Mouse (Mus musculus): ENCODE results near the gene Fbxo3.
A peak's percentile ranks its signal among the peaks of the same experiment; 100 is the strongest.
"Not testable (repeated sequence)": the region's sequence is repeated elsewhere in the genome, so short reads cannot be mapped to it uniquely, and the experiment has no call there.

The Fbxo3 gene

GRCm38 (mm10) chr2:104038236-104038635, 10.7 kb downstream of the Fbxo3 start:
- DNase-seq, result no peak

DNA sequence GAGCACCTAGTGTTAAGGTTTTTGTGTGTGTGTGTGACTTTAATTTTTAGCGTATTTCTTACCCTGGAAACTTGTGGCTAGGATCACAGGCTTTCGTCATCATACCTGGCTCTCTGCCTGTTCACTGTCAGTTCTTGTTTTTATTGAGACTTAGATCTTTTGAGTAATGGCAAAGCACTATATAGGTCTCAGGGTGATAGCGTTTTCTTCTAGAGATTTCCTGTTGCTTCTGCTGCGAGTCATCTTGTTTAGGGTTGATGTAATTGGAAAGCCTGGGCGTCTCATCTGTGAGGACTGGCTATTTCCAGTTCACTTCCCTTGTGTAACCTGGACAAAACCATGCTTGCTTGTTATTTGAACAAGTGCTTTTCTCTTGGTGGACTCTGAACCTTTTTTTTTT, 14.1 kb downstream of the Fbxo3 start:
- DNase-seq, result no peak

DNA sequence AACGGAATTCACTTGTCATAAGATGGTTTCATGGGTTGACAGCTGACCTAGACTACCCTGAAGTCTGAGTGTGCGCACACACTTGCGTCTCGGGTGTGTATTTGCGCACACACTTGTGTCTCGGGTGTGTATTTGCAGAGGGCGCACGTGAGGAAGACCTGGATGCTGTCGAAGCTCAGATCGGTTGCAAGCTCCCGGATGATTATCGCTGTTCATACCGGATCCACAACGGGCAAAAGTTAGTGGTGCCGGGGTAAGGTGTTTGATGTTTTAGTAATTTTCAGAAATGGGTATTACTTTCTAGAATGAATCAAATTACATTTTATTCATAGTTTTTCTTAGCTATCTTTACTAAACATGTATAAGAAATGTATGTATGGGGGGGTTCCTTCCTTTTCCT, 15.2 kb downstream of the Fbxo3 start:
- DNase-seq, result no peak

DNA sequence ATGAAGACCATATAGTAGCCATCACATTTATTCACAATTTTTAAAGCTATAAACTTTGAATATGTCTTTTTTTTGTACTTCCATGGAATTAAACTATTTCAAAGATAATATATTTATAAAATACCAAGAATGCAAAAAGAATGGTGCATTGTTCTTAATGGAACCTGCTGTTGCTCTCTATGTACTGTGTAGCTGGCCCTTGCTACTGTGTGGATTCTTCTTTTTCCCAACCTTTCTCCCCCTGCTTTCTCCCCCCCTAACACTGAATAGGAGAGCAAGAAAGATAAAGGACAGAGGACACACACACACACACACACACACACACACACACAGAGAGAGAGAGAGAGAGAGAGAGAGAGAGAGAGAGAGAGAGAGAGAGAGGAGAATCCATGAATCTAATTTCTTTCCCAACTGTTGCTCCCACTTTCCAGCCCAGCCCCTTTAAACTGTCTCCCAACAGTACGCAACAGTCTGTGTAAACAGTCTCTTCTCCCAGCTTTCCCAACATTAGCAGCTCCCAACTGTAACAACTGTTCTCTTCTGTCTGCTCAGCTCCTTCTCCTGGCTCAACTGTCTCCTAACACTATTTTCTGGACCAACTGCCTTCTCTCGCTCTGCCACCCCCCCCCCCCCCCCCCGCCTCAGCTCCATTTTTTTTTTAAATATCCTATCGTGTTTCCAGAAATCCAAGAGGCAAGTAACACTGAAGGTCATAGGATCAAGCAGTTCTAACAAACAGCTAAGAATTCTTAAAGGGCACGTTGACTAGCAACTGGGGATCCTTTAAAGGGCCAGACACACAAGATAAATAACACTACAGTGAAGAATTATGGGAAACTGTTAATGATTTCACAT, 16.3 kb downstream of the Fbxo3 start:
- peak in 1 of 2 experiments; percentile 17 for DNase-seq

- DNase-seq, result peak; percentile 39 to 53
Observed at GRCm38 (mm10) chr2:104044479-104045080, 17.1 kb downstream of the Fbxo3 start.

GRCm38 (mm10) chr2:104058381-104058780, 30.9 kb downstream of the Fbxo3 start:
- DNase-seq, result no peak

DNA sequence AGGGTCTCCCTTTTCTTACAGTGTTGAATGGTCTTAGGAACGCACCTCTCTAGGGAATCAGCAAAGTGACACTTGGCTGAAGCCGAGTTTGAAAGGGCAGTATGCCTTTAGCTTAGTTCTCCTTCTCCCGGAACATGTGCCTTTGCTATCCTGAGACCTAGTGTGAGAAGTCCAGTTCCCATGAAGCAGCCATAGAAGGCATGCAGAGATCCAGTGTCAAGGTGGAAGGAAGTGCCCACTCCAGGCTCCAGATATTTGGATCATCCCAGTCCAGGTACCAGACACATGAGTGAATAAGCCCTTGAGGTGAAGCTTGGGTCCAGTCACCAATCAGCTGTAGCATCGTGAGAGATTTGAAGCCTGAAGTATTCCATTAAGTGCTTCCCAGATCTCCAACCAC, 31.4 kb downstream of the Fbxo3 start:
- no peak for DNase-seq

GRCm38 (mm10) chr2:104059786-104060185, 32.3 kb downstream of the Fbxo3 start:
- no peak for DNase-seq

GRCm38 (mm10) chr2:104060996-104061395, 33.5 kb downstream of the Fbxo3 start:
- no peak for DNase-seq

- DNase-seq, result no peak
Observed at GRCm38 (mm10) chr2:104062665-104063064, 35.1 kb downstream of the Fbxo3 start.

DNA sequence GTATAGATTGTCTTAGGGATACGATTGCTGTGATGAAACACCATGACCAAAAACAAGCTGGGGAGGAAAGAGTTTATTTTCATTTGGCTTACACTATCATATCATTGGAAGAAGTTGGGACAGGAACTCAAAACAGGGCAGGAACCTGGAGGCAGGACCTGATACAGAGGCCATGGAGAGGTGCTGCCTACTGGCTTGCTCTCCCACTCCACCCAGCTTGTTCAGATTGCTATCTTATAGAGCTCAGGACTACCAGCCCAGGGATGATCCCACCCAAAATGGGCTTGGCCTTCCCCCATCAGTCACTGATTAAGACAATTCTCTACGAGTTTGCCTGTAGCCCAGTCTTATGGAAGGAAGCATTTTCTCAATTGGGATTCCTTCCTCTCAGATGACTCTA, 36.6 kb downstream of the Fbxo3 start:
- no peak for DNase-seq

DNA sequence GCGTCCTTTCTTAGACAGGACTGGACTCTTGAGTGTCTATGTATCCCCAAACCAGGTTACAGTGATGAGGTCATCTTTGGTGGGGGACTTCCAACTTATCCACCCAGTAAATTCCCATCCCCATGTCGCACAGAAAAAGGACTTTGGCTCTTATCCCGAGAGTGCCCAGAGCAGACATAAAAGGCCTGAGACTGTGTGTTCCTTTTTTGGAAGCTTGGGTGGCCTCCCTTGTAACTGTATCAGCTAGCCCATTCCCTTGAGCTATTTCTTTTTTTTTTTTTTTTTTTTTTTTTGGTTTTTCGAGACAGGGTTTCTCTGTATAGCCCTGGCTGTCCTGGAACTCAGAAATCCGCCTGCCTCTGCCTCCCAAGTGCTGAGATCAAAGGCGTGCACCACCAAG, 38.0 kb downstream of the Fbxo3 start, which contains the start of gene Gm10912:
TSS of gene Gm10912 (plus strand) at position 301 of the 400 bp plus-strand sequence.
- DNase-seq, result not testable (repeated sequence)

DNA sequence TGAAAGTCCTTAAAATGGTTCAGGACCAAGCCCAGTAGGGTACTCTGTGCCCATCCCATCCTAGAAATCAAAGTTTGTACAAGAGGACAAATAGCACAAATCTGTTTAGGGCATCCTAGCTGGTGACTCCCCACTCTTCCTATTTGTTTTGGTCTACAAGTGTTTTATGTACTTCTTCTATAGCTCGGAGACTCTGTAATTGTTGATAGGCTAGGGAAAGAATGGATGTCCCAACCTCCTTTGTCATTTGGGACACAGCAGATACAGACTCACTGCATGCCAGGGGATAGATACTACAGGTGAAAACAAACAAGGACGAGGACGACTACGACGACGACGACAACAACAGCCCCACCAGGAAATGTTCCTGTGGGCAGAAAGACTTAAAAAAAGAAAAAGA, 40.9 kb downstream of the Fbxo3 start, which contains the start of gene Gm10799:
TSS of gene Gm10799 (minus strand) at position 101 of the 400 bp plus-strand sequence.
- DNase-seq, result not testable (repeated sequence)

DNA sequence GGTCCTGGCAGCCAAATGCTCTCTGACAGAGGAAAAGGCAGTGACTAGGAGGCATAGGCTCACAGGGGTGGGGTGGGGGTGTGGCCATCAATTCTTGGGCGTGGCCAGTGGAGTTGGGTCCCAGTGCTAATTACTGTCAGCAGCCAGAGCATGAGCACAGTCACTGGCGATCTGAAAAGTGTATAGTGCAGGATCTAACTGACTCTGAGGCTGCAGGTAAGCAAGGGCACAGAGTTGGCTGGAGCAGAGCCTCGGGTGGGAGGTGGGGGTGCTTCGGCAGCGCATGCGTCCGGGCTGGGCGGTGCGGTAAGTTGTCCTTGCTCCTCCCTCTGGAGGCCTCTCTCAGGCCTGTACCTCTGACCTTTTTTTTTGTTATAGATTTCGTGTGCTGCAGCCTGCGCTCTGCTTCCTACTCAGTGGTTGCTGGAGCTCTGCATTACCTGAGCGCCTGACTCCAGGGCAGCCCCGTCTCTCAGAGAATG, 42.2 kb downstream of the Fbxo3 start, which contains the start of gene Cd59b:
TSS of gene Cd59b (plus strand) at position 146 of the 482 bp plus-strand sequence.
- DNase-seq, result peak; percentile 66 to 81

- not testable (repeated sequence) for DNase-seq
Observed at GRCm38 (mm10) chr2:104078285-104078684, 50.8 kb downstream of the Fbxo3 start.

DNA sequence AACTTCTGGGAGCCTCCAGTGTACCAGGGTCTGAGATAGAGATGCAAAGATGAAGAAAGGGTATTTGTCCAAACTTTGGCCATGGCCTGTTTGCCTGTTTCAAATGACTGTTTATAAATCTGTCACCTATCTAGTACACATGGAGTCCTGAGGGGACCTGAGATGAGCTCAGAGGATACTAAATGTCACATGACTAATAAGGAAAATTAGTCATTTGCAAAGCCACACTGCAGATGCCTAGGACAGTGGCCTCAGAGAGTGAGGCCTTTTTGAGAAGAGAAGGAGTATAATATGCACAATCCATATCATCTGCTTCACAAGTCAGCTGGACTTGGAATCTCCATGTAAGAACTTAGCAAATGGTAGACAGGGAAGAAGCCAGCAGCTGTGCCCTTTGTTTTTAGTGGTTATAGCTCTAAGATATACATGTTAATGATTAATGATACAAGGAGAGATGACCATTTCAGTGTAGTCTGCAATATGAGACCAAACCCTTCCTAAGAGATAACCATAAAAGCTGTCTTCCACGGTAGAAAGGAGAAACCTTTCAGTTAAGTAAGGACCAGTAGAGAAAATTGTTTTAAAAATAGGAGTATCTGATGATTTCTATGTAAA, 54.0 kb downstream of the Fbxo3 start:
- not testable (repeated sequence) for DNase-seq

GRCm38 (mm10) chr2:104082474-104082873, 55.0 kb downstream of the Fbxo3 start:
- no peak for DNase-seq

GRCm38 (mm10) chr2:104084027-104084426, 56.5 kb downstream of the Fbxo3 start:
- DNase-seq, result not testable (repeated sequence)

GRCm38 (mm10) chr2:104087562-104087961, 60.0 kb downstream of the Fbxo3 start:
- not testable (repeated sequence) for DNase-seq

DNA sequence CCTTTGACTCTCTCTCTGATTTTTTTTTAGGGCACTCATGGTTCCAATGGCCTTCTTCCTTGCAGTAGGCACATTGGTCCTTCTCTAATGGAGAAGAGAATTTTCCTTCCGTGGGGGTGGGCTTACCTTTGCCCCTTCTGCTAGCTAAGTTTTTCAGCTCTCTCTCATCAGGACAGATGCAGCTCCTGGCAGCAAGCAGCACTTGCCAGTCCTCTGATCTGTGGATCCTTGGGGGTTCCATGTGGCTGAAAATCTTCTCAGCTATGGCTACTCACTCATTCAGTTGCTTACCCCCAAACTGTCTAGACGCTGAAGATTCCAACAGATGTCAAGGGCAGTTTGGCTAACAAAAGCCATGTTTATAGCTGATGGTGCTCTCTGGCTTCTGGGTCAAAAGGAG, 65.8 kb downstream of the Fbxo3 start:
- no peak for DNase-seq

DNA sequence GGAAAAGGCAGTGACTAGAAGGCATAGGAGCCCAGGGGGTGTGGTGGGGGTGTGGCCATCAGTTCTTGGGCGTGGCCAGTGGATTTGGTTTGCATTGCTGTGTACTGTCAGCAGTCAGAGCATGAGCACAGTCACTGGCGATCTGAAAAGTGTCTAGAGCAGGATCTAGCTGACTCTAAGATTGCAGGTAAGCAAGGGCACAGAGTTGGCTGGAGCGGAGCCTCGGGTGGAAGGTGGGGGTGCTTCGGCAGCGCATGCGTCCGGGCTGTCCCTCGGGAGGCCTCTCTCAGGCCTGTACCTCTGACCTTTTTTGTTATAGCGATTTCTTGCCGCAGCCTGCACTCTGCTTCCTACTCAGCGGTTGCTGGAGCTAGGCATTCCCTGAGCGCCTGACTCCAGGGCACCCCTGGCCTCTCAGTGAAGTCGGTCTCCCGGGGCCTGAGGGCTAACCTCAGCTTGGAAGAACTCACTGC, 68.3 kb downstream of the Fbxo3 start, which contains the start of gene Cd59a:
TSS of gene Cd59a (plus strand) at position 61 of the 473 bp plus-strand sequence.
- peak; percentile 94 for DNase-seq

- DNase-seq, result peak in 1 of 2 experiments; percentile 21
Observed at GRCm38 (mm10) chr2:104096256-104096655, 68.7 kb downstream of the Fbxo3 start.

- DNase-seq, result not testable (repeated sequence)
Observed at GRCm38 (mm10) chr2:104096796-104097195, 69.3 kb downstream of the Fbxo3 start.

Data from kidney, postnatal 36 days (tissue).